Mouse (Mus musculus) neural tube, embryonic 14.5 days (tissue): ENCODE data around the gene Sgcd. TPM values are rescaled to one million over a fixed set of nuclear protein-coding genes. Genes with fewer than 3 reads are reported as not detected.
A peak's percentile ranks its signal among the peaks of the same experiment; 100 is the strongest.

Source experiments
- ATAC-seq: fragments of 200-750 bp; cut with Nextera tagmentation; 2 replicates; pipeline ENCODE4 v1.8.0; 2017; ENCODE audit warnings: low read depth, mild to moderate bottlenecking, moderate TSS enrichment, moderate library complexity
- H3K27ac ChIP-seq: fragments of 300-500 bp; sonication (generic); 2 replicates; pipeline ENCODE4 v1.5.1; 2014; ENCODE audit warnings: low read depth, mild to moderate bottlenecking, control low read depth, low read length, moderate library complexity, mixed read lengths
- H3K27me3 ChIP-seq: fragments of 300-500 bp; sonication (generic); 2 replicates; pipeline ENCODE4 v1.6.1; 2014; ENCODE audit warnings: low read length; ENCODE audit not compliant: control insufficient read depth, insufficient read depth
- H3K36me3 ChIP-seq: fragments of 300-500 bp; sonication (generic); 2 replicates; pipeline ENCODE4 v1.6.1; 2014; ENCODE audit warnings: low read length, mixed read lengths; ENCODE audit not compliant: control insufficient read depth, insufficient read depth
- H3K4me1 ChIP-seq: fragments of 300-500 bp; sonication (generic); 2 replicates; pipeline ENCODE4 v1.6.1; 2014; ENCODE audit warnings: low read length; ENCODE audit not compliant: control insufficient read depth, insufficient read depth
- H3K4me2 ChIP-seq: fragments of 300-500 bp; sonication (generic); 2 replicates; pipeline ENCODE4 v1.6.1; 2014; ENCODE audit warnings: mild to moderate bottlenecking, low read depth, low read length, control low read depth
- H3K4me3 ChIP-seq: fragments of 300-500 bp; sonication (generic); 2 replicates; pipeline ENCODE4 v1.5.1; 2014; ENCODE audit warnings: low read depth, low read length, control low read depth, mixed read lengths
- H3K9ac ChIP-seq: fragments of 300-500 bp; sonication (generic); replicated peaks from 2 replicates; pipeline ENCODE4 v1.6.1; 2014; ENCODE audit warnings: low read depth, mild to moderate bottlenecking, control low read depth, low read length, mixed read lengths
- H3K9me3 ChIP-seq: fragments of 300-500 bp; sonication (generic); 2 replicates; pipeline ENCODE4 v1.6.1; 2016; ENCODE audit warnings: low read length; ENCODE audit not compliant: control insufficient read depth
- WGBS: fragments of 180-500 bp; shearing (Covaris S2); extraction: QIAGEN DNeasy Blood & Tissue Kit; methylation state at CpG from one replicate; pipeline ENCODE4 v1.1.7; 2014; 5-methylcytosine and 5-hydroxymethylcytosine counted together
- polyA plus RNA-seq: library from polyadenylated mRNA; unstranded; fragments of >200 nt; fragmentation: Nextera tagmentation; extraction: Ambion mirVana; gene quantifications from 2 replicates; pipeline ENCODE4 v1.2.1, GENCODE M21; 2014

Sgcd gene
- polyA plus RNA-seq, 1 experiment from 2014 or later = 9.0 TPM

- ATAC-seq = no peak
- H3K4me2 ChIP-seq = no peak overlapping the region
- 0 out of 2 replicates have a peak, but pooled peaks cover 3% of the 10 kb centered on the region for H3K4me1 ChIP-seq
- H3K27me3 ChIP-seq = no peaks in the 10 kb centered on the region
- H3K27ac ChIP-seq = no peak overlapping the region
- no peaks in the 10 kb centered on the region for H3K36me3 ChIP-seq
- WGBS = 89% methylated on average over 6 of the region's 6 CpGs
- no peaks in the 10 kb centered on the region for H3K9me3 ChIP-seq
- no peak overlapping the region for H3K4me3 ChIP-seq
- no peak overlapping the region for H3K9ac ChIP-seq
Observed at GRCm38 (mm10) chr11:47132410-47132809, 856.4 kb downstream of the Sgcd start.

DNA sequence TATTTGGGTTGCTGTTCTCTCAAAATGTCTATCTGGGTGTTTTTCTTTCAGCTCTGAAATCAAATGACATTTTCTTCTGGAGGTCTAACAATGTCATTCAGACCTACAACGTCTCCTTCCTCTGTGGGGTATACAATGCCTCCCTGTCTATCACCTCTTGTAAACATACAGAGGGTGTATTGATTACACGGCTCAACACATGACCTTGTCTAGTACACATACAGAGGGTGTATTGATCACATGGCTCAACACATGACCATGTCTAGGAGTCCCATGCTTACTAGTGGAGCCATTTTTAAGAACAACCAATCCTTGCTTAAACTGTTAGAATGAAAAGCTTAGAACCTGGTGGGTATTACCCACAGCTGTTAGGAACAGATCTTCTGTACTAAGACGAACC is 858.3 kb downstream of the Sgcd start:
- Histone ChIP-seq H3K9me3 (no peaks in the 10 kb centered on the region), H3K36me3 (no peaks in the 10 kb centered on the region), H3K4me3 (no peak overlapping the region), H3K27ac (no peak overlapping the region), H3K9ac (no peak overlapping the region), H3K4me1 (0 out of 2 replicates have a peak, but pooled peaks cover 3% of the 10 kb centered on the region), H3K27me3 (no peaks in the 10 kb centered on the region), H3K4me2 (no peak overlapping the region)
- peak; percentile 46; the same call in 1 of the 2 replicates for ATAC-seq
- 61% methylated on average over 3 of the region's 3 CpGs for WGBS

- Histone ChIP-seq H3K9me3 (no peaks in the 10 kb centered on the region), H3K4me2 (no peak overlapping the region), H3K27me3 (no peaks in the 10 kb centered on the region), H3K36me3 (no peaks in the 10 kb centered on the region), H3K4me1 (0 out of 2 replicates have a peak, but pooled peaks cover 3% of the 10 kb centered on the region), H3K4me3 (no peak overlapping the region), H3K27ac (no peak overlapping the region), H3K9ac (no peak overlapping the region)
- ATAC-seq = no peak; the same call in 1 of the 2 replicates
- WGBS = 36% methylated on average over 7 of the region's 7 CpGs
Observed at GRCm38 (mm10) chr11:47129992-47130391, 858.8 kb downstream of the Sgcd start.

DNA sequence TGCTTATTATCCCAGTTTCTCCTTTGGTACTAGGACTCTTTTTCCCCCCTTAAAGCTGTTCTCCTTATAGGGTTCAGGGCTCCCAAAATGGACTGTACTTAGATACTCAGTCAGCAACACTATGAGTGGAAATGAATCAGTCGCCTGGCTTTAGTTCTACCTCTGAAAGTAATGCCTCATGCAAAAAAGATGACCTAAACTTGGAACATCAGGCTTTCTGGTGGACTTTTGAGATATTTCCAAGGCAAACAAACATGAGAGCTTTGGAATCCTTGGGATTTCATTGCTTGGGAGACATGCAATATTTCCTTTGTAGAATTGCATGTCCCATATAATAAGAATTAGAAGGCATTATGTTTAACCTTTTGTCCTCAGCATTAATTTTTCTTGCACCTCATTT is 859.6 kb downstream of the Sgcd start:
- 0 out of 2 replicates have a peak, but pooled peaks cover 3% of the 10 kb centered on the region for H3K4me1 ChIP-seq

GRCm38 (mm10) chr11:47128331-47128730 is 860.4 kb downstream of the Sgcd start:
- ATAC-seq = no peak
- Histone ChIP-seq H3K4me2 (no peak overlapping the region), H3K36me3 (no peaks in the 10 kb centered on the region), H3K4me1 (0 out of 2 replicates have a peak, but pooled peaks cover 3% of the 10 kb centered on the region), H3K4me3 (no peak overlapping the region), H3K27me3 (no peaks in the 10 kb centered on the region), H3K9ac (no peak overlapping the region), H3K9me3 (no peaks in the 10 kb centered on the region), H3K27ac (no peak overlapping the region)
- 78% methylated on average over 3 of the region's 3 CpGs for WGBS

More for the DNA sequence above, 859.6 kb downstream of the Sgcd start:
- H3K27me3 ChIP-seq = no peaks in the 10 kb centered on the region
- H3K27ac ChIP-seq = no peak overlapping the region
- H3K9ac ChIP-seq = no peak overlapping the region
- no peak overlapping the region for H3K4me2 ChIP-seq
- H3K9me3 ChIP-seq = no peaks in the 10 kb centered on the region
- no peaks in the 10 kb centered on the region for H3K36me3 ChIP-seq
- WGBS = 84% methylated on average over 1 of the region's 1 CpGs
- H3K4me3 ChIP-seq = no peak overlapping the region
- ATAC-seq = no peak

DNA sequence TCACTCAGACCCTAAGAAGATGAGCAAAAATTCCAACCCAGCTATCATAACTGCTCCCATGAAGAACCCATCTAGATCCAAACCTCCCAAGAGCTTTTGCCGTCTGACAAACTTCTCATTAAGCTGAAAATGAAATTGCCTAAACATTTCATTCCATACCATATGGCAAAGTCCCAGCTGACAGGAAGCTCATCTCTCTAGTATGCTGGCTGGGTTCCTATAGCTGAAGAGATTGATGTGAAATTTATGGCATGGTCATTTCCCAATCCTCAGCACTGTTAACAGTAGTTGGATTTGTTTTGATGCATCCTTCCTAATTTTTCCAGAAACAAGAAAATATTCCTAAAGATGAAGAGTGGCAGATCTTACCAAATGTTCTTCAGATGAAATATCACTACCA is 867.9 kb downstream of the Sgcd start:
- no peaks in the 10 kb centered on the region for H3K9me3 ChIP-seq
- no peaks in the 10 kb centered on the region for H3K27me3 ChIP-seq
- H3K36me3 ChIP-seq = no peaks in the 10 kb centered on the region
- H3K9ac ChIP-seq = no peak overlapping the region
- WGBS = 81% methylated on average over 1 of the region's 1 CpGs
- H3K4me3 ChIP-seq = no peak overlapping the region
- H3K27ac ChIP-seq = no peak overlapping the region
- no peaks in the 10 kb centered on the region for H3K4me1 ChIP-seq
- no peak overlapping the region for H3K4me2 ChIP-seq
- no peak for ATAC-seq

- H3K27me3 ChIP-seq = no peaks in the 10 kb centered on the region
- H3K36me3 ChIP-seq = no peaks in the 10 kb centered on the region
- H3K4me3 ChIP-seq = no peak overlapping the region
- H3K9ac ChIP-seq = no peak overlapping the region
- no peak overlapping the region for H3K27ac ChIP-seq
- H3K4me2 ChIP-seq = no peak overlapping the region
- no peak for ATAC-seq
- WGBS = 32% methylated on average over 2 of the region's 2 CpGs
- no peaks in the 10 kb centered on the region for H3K9me3 ChIP-seq
- H3K4me1 ChIP-seq = no peaks in the 10 kb centered on the region
Observed at GRCm38 (mm10) chr11:47117896-47118295, 870.9 kb downstream of the Sgcd start.

- no peak overlapping the region for H3K9ac ChIP-seq
- H3K9me3 ChIP-seq = no peaks in the 10 kb centered on the region
- ATAC-seq = no peak
- WGBS = 90% methylated on average over 4 of the region's 4 CpGs
- H3K27ac ChIP-seq = no peak overlapping the region
- H3K36me3 ChIP-seq = no peaks in the 10 kb centered on the region
- H3K27me3 ChIP-seq = no peaks in the 10 kb centered on the region
- H3K4me1 ChIP-seq = no peaks in the 10 kb centered on the region
- H3K4me2 ChIP-seq = no peak overlapping the region
- H3K4me3 ChIP-seq = no peak overlapping the region
Observed at GRCm38 (mm10) chr11:47114366-47114765, 874.4 kb downstream of the Sgcd start.

GRCm38 (mm10) chr11:47113081-47113480 is 875.7 kb downstream of the Sgcd start:
- Histone ChIP-seq H3K36me3 (no peaks in the 10 kb centered on the region), H3K9ac (no peak overlapping the region), H3K27me3 (no peaks in the 10 kb centered on the region), H3K4me2 (no peak overlapping the region), H3K27ac (no peak overlapping the region), H3K4me3 (no peak overlapping the region), H3K4me1 (no peaks in the 10 kb centered on the region), H3K9me3 (no peaks in the 10 kb centered on the region)
- WGBS = 55% methylated on average over 5 of the region's 5 CpGs
- no peak for ATAC-seq
